Mouse (Mus musculus) stomach, postnatal 0 days (tissue): ENCODE measurements around the gene Src. TPM values are rescaled to one million over a fixed set of nuclear protein-coding genes. Genes with fewer than 3 reads are reported as not detected.

Experiments used
- ATAC-seq: fragments of 200-750 bp; cut with Nextera tagmentation; 2 replicates; pipeline ENCODE4 v1.8.0; 2017; ENCODE audit not compliant: low FRiP score, low TSS enrichment
- DNase-seq: peaks from one replicate; pipeline ENCODE4 v3.0.0-alpha.2; 2016; ENCODE audit warnings: low spot score
- H3K27ac ChIP-seq: fragments of 300-500 bp; sonication (generic); replicated peaks from 2 replicates; pipeline ENCODE4 v1.5.1; 2014; ENCODE audit warnings: mild to moderate bottlenecking, control low read depth
- H3K27me3 ChIP-seq: fragments of 300-500 bp; sonication (generic); 2 replicates; pipeline ENCODE4 v1.6.1; 2014; ENCODE audit warnings: low read length; ENCODE audit not compliant: control insufficient read depth, insufficient read depth
- H3K36me3 ChIP-seq: fragments of 300-500 bp; sonication (generic); 2 replicates; pipeline ENCODE4 v1.6.1; 2014; ENCODE audit warnings: low read length, mixed read lengths; ENCODE audit not compliant: control insufficient read depth, insufficient read depth
- H3K4me1 ChIP-seq: fragments of 300-500 bp; sonication (generic); replicated peaks from 2 replicates; pipeline ENCODE4 v1.6.1; 2014; ENCODE audit warnings: antibody characterized with exemption; ENCODE audit not compliant: control insufficient read depth, insufficient read depth
- H3K4me2 ChIP-seq: fragments of 300-500 bp; sonication (generic); replicated peaks from 2 replicates; pipeline ENCODE4 v1.6.1; 2014; ENCODE audit warnings: low read depth, mild to moderate bottlenecking, control low read depth, moderate library complexity
- H3K4me3 ChIP-seq: fragments of 300-500 bp; sonication (generic); 2 replicates; pipeline ENCODE4 v1.5.1; 2014; ENCODE audit warnings: low read depth, low read length, control low read depth
- H3K9ac ChIP-seq: fragments of 300-500 bp; sonication (generic); 2 replicates; pipeline ENCODE4 v1.6.1; 2014; ENCODE audit warnings: mild to moderate bottlenecking, low read length, control low read depth, mixed read lengths
- H3K9me3 ChIP-seq: fragments of 300-500 bp; sonication (generic); 2 replicates; pipeline ENCODE4 v1.6.1; 2016; ENCODE audit warnings: low read length; ENCODE audit not compliant: control insufficient read depth
- CTCF ChIP-seq: IDR thresholded peaks from 2 replicates; pipeline ENCODE4 v1.5.1; 2016; ENCODE audit warnings: antibody characterized with exemption, low read depth, mild to moderate bottlenecking, moderate library complexity
- EP300 ChIP-seq: optimal IDR thresholded peaks from 2 replicates; pipeline ENCODE3; 2016; ENCODE audit warnings: antibody characterized with exemption
- WGBS: fragments of 180-500 bp; shearing (Covaris S2); extraction: QIAGEN DNeasy Blood & Tissue Kit; methylation state at CpG from one replicate; pipeline ENCODE4 v1.1.7; 2014; 5-methylcytosine and 5-hydroxymethylcytosine counted together
- polyA plus RNA-seq: library from polyadenylated mRNA; unstranded; fragments of >200 nt; fragmentation: Nextera tagmentation; extraction: Ambion mirVana; gene quantifications from 2 replicates; pipeline ENCODE4 v1.2.1, GENCODE M21; 2015

Gene Src
- polyA plus RNA-seq, 1 experiment from 2014 or later = 12.0 TPM

DNA sequence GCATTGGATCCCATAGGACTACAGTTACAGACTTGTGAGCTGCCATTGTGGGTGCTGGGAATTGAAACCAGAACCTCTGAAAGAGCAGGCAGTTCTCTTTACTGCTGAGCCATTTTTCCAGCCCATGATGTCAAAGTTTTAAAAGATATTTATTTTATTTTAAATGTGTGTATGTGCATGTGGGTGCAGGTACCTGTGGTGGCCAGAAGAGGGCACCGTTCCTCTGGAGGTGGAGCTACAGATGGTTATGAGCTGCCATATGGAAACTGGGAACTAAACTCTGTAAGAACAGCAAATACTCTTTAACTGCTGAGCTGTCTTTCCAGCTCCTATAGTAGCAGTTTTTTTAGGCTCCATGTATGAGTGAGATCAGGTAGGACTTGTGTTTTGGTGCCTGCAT lies 23.1 kb downstream of the Src start:
- peak; percentile 56 for TF ChIP-seq CTCF
- TF ChIP-seq EP300 = no peak
- Histone ChIP-seq H3K27me3 (no peaks in the 10 kb centered on the region), H3K4me3 (no peak overlapping the region), H3K9ac (no peak overlapping the region), H3K36me3 (peaks cover 7% of the 10 kb centered on the region), H3K4me2 (no peak overlapping the region), H3K27ac (no peak overlapping the region), H3K9me3 (no peaks in the 10 kb centered on the region), H3K4me1 (no peaks in the 10 kb centered on the region)
- 96% methylated on average over 1 of the region's 1 CpGs for WGBS
- ATAC-seq (no peak), DNase-seq (no peak)

DNA sequence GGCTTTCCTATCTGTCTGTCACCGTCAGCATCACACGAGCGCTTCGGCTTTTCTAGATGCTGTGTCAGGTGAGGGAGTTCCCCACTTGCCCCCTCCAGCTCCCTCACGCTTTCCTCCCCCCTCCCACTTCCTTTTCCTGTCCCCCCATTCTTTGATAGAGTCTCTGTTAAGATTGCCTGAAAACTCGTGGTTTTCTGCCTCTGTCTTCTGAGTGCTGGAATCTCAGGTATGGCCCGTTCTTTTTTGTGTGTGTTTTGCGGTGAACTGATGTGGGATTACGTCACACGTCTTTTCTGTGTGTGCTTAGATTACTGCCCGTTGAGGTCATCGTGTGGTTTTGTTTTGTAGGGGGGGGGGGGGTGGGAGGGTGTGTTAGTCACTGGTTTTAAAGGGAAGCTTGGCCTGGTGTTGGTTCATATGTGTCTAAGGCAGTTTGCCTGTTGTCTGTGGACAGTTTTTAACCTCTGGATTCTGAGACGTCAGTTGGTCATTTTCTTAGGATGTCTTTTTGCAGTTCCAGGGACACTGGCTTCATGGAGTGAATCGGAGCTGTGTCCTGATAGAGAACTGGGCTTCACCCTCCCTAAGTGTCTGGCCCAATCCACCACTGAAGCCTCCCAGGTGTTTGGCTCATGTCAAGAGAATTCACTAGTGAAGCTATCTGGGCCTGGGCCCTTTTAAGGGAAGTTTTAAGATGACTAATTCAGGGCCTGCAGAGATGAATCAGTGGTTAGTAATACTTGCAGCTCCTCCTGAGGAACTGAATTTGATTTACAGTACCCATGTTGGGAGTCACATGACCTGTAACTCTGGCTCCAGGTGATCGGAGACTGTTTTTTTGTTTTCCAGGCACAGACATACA lies 29.3 kb downstream of the Src start:
- Histone ChIP-seq H3K9me3 (no peaks in the 10 kb centered on the region), H3K9ac (no peak overlapping the region), H3K36me3 (peaks cover 8% of the 10 kb centered on the region; the same call in 1 of the 2 replicates), H3K27me3 (no peaks in the 10 kb centered on the region), H3K4me2 (no peak overlapping the region), H3K4me3 (no peak overlapping the region), H3K4me1 (no peaks in the 10 kb centered on the region), H3K27ac (no peak overlapping the region)
- DNase-seq = no peak
- 55% methylated on average over 15 of the region's 15 CpGs for WGBS
- ATAC-seq = peak; percentile 25
- TF ChIP-seq CTCF (no peak), EP300 (no peak)

DNA sequence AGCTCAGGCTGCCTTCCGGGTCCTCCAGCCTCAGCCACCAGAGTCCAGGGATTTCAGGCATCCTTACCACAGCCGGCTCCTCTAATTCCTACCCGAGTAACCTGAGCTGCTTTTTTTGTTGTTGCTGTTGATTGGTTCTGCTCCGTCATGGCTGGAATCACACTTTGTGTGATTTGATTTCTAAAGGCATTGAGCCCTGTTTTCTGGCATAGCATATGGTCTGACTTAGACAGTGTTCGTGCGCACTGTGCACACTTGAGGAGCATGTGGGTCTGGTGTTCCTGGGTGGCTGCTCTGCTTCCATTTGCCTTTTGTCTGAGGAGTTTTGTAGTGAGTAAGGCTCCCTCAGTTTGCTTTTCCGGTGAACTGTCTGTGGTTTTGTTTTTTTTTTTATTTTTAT lies 30.1 kb downstream of the Src start:
- no peaks in the 10 kb centered on the region for H3K27me3 ChIP-seq
- no peaks in the 10 kb centered on the region for H3K4me1 ChIP-seq
- WGBS = 93% methylated on average over 7 of the region's 7 CpGs
- peaks cover 8% of the 10 kb centered on the region; the same call in 1 of the 2 replicates for H3K36me3 ChIP-seq
- H3K4me2 ChIP-seq = no peak overlapping the region
- no peak overlapping the region for H3K9ac ChIP-seq
- H3K9me3 ChIP-seq = no peaks in the 10 kb centered on the region
- TF ChIP-seq EP300 (no peak), CTCF (no peak)
- no peak overlapping the region for H3K27ac ChIP-seq
- H3K4me3 ChIP-seq = no peak overlapping the region
- DNase-seq = no peak
- no peak for ATAC-seq

DNA sequence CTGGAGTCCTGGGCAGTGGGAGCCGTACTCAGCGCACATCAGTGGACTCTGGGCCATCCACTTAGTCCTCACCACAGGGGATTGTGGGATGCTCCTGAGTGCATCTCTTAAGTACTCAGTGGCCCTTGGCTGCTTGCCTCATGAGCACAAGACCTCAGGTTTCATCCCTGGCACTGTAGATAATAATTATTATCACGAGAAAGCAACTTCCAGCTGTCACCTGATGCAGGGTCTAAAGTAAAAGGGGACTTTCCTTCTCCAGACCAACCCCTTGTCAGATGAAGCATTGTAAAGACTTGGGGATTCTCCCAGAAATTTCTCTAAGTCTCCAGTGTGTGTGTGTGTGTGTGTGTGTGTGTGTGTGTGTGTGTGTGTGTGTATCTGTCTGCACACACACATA lies 32.7 kb downstream of the Src start:
- Histone ChIP-seq H3K4me3 (no peak overlapping the region), H3K4me1 (no peaks in the 10 kb centered on the region), H3K9ac (0 out of 2 replicates have a peak overlapping the region, but pooled peaks have one; percentile 13), H3K4me2 (no peak overlapping the region), H3K9me3 (no peaks in the 10 kb centered on the region), H3K27me3 (no peaks in the 10 kb centered on the region), H3K36me3 (peaks cover 5% of the 10 kb centered on the region; the same call in 1 of the 2 replicates), H3K27ac (0 out of 2 replicates have a peak overlapping the region, but pooled peaks have one; percentile 13)
- TF ChIP-seq EP300 = no peak
- no peak for TF ChIP-seq CTCF
- DNase-seq (no peak), ATAC-seq (no peak)
- 85% methylated on average over 3 of the region's 3 CpGs for WGBS

DNA sequence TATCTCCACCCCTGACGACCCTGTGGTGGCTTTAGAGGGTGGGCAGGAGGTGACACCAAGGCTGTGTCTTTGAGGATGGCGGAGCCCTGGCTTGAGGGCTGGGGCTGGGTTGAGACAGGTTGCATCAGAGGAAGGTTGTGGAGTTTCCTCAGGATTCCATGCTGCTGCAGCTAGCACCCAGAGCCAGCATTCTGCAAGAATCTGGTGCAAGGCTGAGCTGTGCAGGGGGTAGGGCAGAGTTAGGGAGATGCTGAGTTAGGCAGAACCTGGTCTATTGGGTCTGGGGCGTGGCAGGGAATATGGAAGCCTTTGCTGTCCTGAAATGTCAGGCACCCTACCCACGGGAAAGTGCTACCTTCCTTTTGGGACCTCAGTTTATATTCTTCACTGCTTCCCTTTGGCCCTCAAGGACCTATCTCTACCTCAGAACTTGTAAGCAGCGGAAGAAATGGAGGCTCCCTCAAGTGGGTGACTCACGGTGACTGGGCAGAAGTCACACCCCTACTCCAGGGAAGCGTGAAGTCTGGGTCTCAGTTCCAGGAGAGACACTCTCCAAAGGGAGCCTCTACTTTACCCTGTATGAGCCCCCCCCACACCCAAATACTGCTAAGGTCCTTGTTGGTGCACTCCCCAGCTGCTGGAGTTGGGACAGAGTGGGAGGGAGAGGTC lies 33.3 kb downstream of the Src start:
- ATAC-seq (peak; percentile 56), DNase-seq (no peak)
- H3K4me3 ChIP-seq = no peak overlapping the region
- H3K4me1 ChIP-seq = no peaks in the 10 kb centered on the region
- H3K36me3 ChIP-seq = 0 out of 2 replicates have a peak, but pooled peaks cover 5% of the 10 kb centered on the region
- TF ChIP-seq EP300 (no peak), CTCF (no peak)
- WGBS = 79% methylated on average over 7 of the region's 7 CpGs
- H3K4me2 ChIP-seq = no peak overlapping the region
- H3K9me3 ChIP-seq = no peaks in the 10 kb centered on the region
- 0 out of 2 replicates have a peak overlapping the region, but pooled peaks have one; percentile 40 for H3K27ac ChIP-seq
- no peak overlapping the region for H3K9ac ChIP-seq
- H3K27me3 ChIP-seq = no peaks in the 10 kb centered on the region
